Mouse (Mus musculus) heart, adult 2 months (tissue): ENCODE results near the gene Golph3. TPM values are rescaled to one million over a fixed set of nuclear protein-coding genes. Genes with fewer than 3 reads are reported as not detected.
"Not testable (repeated sequence)": the region's sequence is repeated elsewhere in the genome, so short reads cannot be mapped to it uniquely, and the experiment has no call there.

Experiments used
- DNase-seq, 2 experiments: peaks; one replicate each; pipeline ENCODE4 v3.0.0; 2021
- H3K27ac ChIP-seq: fragments of 200-600 bp; 2 replicates; pipeline ENCODE4 v1.8.1; 2022
- H3K27me3 ChIP-seq: fragments of 200-500 bp; 2 replicates; pipeline ENCODE4 v1.6.1; 2012; ENCODE audit warnings: mild to moderate bottlenecking, low read length, inconsistent platforms, mixed read lengths; ENCODE audit not compliant: control insufficient read depth, insufficient read depth
- H3K36me3 ChIP-seq: fragments of 200-500 bp; 2 replicates; pipeline ENCODE4 v1.6.1; 2012; ENCODE audit warnings: low read length, inconsistent platforms; ENCODE audit not compliant: control insufficient read depth, insufficient read depth
- H3K4me1 ChIP-seq: fragments of 200-500 bp; 2 replicates; pipeline ENCODE4 v1.6.1; 2011; ENCODE audit warnings: low read length; ENCODE audit not compliant: control insufficient read depth, insufficient read depth
- H3K4me3 ChIP-seq: fragments of 200-600 bp; 2 replicates; pipeline ENCODE4 v1.8.1; 2022
- H3K79me2 ChIP-seq: fragments of 200-500 bp; replicated peaks from 2 replicates; pipeline ENCODE4 v1.6.1; 2012; ENCODE audit warnings: mild to moderate bottlenecking, inconsistent platforms, low read length, moderate library complexity, mixed read lengths; ENCODE audit not compliant: control insufficient read depth, insufficient read depth
- H3K9ac ChIP-seq: fragments of 200-500 bp; 2 replicates; pipeline ENCODE4 v1.6.1; 2012; ENCODE audit warnings: low read depth, mild to moderate bottlenecking, control low read depth, inconsistent platforms, low read length, mixed read lengths
- CTCF ChIP-seq: fragments of 200-600 bp; IDR thresholded peaks from 2 replicates; pipeline ENCODE4 v1.8.1; 2022; ENCODE audit warnings: antibody characterized with exemption, mild to moderate bottlenecking, moderate library complexity
- EP300 ChIP-seq: fragments of 200-500 bp; IDR thresholded peaks from 2 replicates; pipeline ENCODE4 v1.6.1; 2011; ENCODE audit warnings: low read depth, low read length, control low read depth; ENCODE audit not compliant: insufficient read depth
- POLR2A ChIP-seq: fragments of 200-500 bp; IDR thresholded peaks from 2 replicates; pipeline ENCODE4 v1.6.1; 2011; ENCODE audit warnings: mild to moderate bottlenecking, low read depth, low read length, control low read depth; ENCODE audit not compliant: insufficient read depth
- WGBS: fragments of 180-500 bp; shearing (Covaris S2); methylation state at CpG from one replicate; pipeline ENCODE4 v1.1.7; 2018; 5-methylcytosine and 5-hydroxymethylcytosine counted together
- intact Hi-C: fragments of 180-260 bp; cut with DNase I; formaldehyde crosslinking; loops from one replicate; pipeline ENCODE4 v1.15.1; 2025
- polyA plus RNA-seq: library from polyadenylated mRNA; depleted of rRNA; stranded (reverse); fragments of >200 nt; gene quantifications from 2 replicates; pipeline ENCODE4 v1.2.3, GENCODE M21; 2012
- total RNA-seq, 2 experiments: library from RNA; stranded (reverse); gene quantifications; 2 replicates each; pipeline ENCODE4 v1.2.3; 2021

Gene Golph3
- total and polyA plus RNA-seq, 3 experiments = 48.5 to 88.3 (median 84.4) TPM

GRCm38 (mm10) chr15:12365416-12366071, 44.3 kb downstream of the Golph3 start:
- 81% methylated on average over 15 of the region's 15 CpGs for whole genome bisulfite sequencing

GRCm38 (mm10) chr15:12366072-12366469, 44.8 kb downstream of the Golph3 start:
- 50% methylated on average over 3 of the region's 3 CpGs for WGBS
- DNase-seq = no peak
- intact Hi-C loops = no loop called here
- TF ChIP-seq CTCF (no peak), EP300 (no peak), POLR2A (no peak)
- Histone ChIP-seq H3K27ac (no peak overlapping the region), H3K4me1 (peaks cover 8% of the 10 kb centered on the region), H3K9ac (no peak overlapping the region), H3K4me3 (no peak overlapping the region), H3K36me3 (peaks cover 5% of the 10 kb centered on the region; the same call in 1 of the 2 replicates), H3K27me3 (no peaks in the 10 kb centered on the region), H3K79me2 (no peaks in the 10 kb centered on the region)

More at GRCm38 (mm10) chr15:12365416-12366071, 44.3 kb downstream of the Golph3 start:
- no peaks in the 10 kb centered on the region for H3K27me3 ChIP-seq
- peaks cover 5% of the 10 kb centered on the region; the same call in 1 of the 2 replicates for H3K36me3 ChIP-seq
- no peak overlapping the region for H3K9ac ChIP-seq
- H3K4me3 ChIP-seq = no peak overlapping the region
- no peak overlapping the region for H3K27ac ChIP-seq
- no peaks in the 10 kb centered on the region for H3K79me2 ChIP-seq
- no peak for TF ChIP-seq CTCF
- TF ChIP-seq POLR2A = no peak
- no peak for TF ChIP-seq EP300
- no peak for DNase-seq
- peaks cover 8% of the 10 kb centered on the region for H3K4me1 ChIP-seq
- intact Hi-C loops = no loop called here

GRCm38 (mm10) chr15:12366580-12367305, 45.5 kb downstream of the Golph3 start:
- H3K27ac ChIP-seq, DNase-seq, H3K36me3 ChIP-seq, H3K27me3 ChIP-seq, H3K9ac ChIP-seq, intact Hi-C loops, H3K4me3 ChIP-seq, H3K79me2 ChIP-seq: not testable (repeated sequence)
- WGBS = 91% methylated on average over 11 of the region's 11 CpGs
- peaks cover 10% of the 10 kb centered on the region for H3K4me1 ChIP-seq

- Histone ChIP-seq H3K36me3 (peaks cover 5% of the 10 kb centered on the region), H3K27ac (no peak overlapping the region; the same call in 1 of the 2 replicates), H3K4me1 (peaks cover 10% of the 10 kb centered on the region), H3K79me2 (no peaks in the 10 kb centered on the region), H3K9ac (no peak overlapping the region), H3K4me3 (no peak overlapping the region), H3K27me3 (no peaks in the 10 kb centered on the region)
- no peak for TF ChIP-seq CTCF
- TF ChIP-seq POLR2A = no peak
- TF ChIP-seq EP300 = peak; percentile 33; the same call in 1 of the 2 replicates
- peak; percentile 51 to 73 for DNase-seq
- intact Hi-C loops = no loop called here
- WGBS = 26% methylated on average over 13 of the region's 13 CpGs
Observed at GRCm38 (mm10) chr15:12367306-12368080, 46.2 kb downstream of the Golph3 start.

- Histone ChIP-seq H3K4me3 (no peak overlapping the region), H3K27ac (peak overlapping the region; percentile 29; the same call in 1 of the 2 replicates), H3K9ac (no peak overlapping the region), H3K4me1 (peaks cover 10% of the 10 kb centered on the region), H3K36me3 (peaks cover 5% of the 10 kb centered on the region), H3K27me3 (no peaks in the 10 kb centered on the region), H3K79me2 (no peaks in the 10 kb centered on the region)
- TF ChIP-seq POLR2A (no peak), EP300 (no peak), CTCF (no peak)
- 83% methylated on average over 11 of the region's 11 CpGs for WGBS
- intact Hi-C loops = no loop called here
- DNase-seq = no peak
Observed at GRCm38 (mm10) chr15:12368357-12368756, 47.1 kb downstream of the Golph3 start.
